Mouse (Mus musculus): Measurements from ENCODE around the gene Wnk4.
A peak's percentile ranks its signal among the peaks of the same experiment; 100 is the strongest.
"Not testable (repeated sequence)": the region's sequence is repeated elsewhere in the genome, so short reads cannot be mapped to it uniquely, and the experiment has no call there.

Gene Wnk4

GRCm38 (mm10) chr11:101323609-101324008 is 63.2 kb downstream of the Wnk4 start:
- peak; percentile 28 to 42 for DNase-seq

- DNase-seq: no peak
These were observed 64.4 kb downstream of the Wnk4 start, which contains the start of gene Aoc2 for GRCm38 (mm10) chr11:101324763-101325162. Gene Aoc2, plus strand, starts transcription at chr11:101325063.

GRCm38 (mm10) chr11:101325201-101325600 is 64.8 kb downstream of the Wnk4 start:
- DNase-seq: not testable (repeated sequence)

- no peak for DNase-seq
These were observed 65.8 kb downstream of the Wnk4 start for GRCm38 (mm10) chr11:101326147-101326546.
